Mouse (Mus musculus): Measurements from ENCODE around the gene Erg28. TPM values are rescaled to one million over a fixed set of nuclear protein-coding genes. Genes with fewer than 3 reads are reported as not detected.

Gene Erg28
- polyA plus RNA-seq, 1 experiment from 2014 or later, result 98.1 TPM

- 0 out of 2 replicates have a peak, but pooled peaks cover 2% of the 10 kb centered on the region for H3K36me3 ChIP-seq (ENCODE audit: control insufficient read depth, insufficient read depth, low read length)
- WGBS, result 88% methylated on average over 3 of the region's 3 CpGs
- no peaks in the 10 kb centered on the region for H3K9me3 ChIP-seq (ENCODE audit: control insufficient read depth, low read length)
- TF ChIP-seq CTCF (IDR thresholded peaks at IDR 0.05; ENCODE audit: low read depth), result no peak
- no peak for TF ChIP-seq EP300 (optimal IDR thresholded peaks at IDR 0.05)
- no peak overlapping the region for H3K4me3 ChIP-seq (ENCODE audit: low read depth, low read length)
- no peak overlapping the region for H3K9ac ChIP-seq (ENCODE audit: low read length)
- H3K4me1 ChIP-seq (replicated peaks; ENCODE audit: control insufficient read depth, insufficient read depth), result 0 out of 2 replicates have a peak, but pooled peaks cover 1% of the 10 kb centered on the region
- ATAC-seq (ENCODE audit: low FRiP score, low TSS enrichment) (no peak), DNase-seq (ENCODE audit: low spot score) (no peak)
- H3K27ac ChIP-seq (replicated peaks), result no peak overlapping the region
- no peaks in the 10 kb centered on the region for H3K27me3 ChIP-seq (ENCODE audit: control insufficient read depth, insufficient read depth, low read length)
- H3K4me2 ChIP-seq (replicated peaks; ENCODE audit: low read depth), result no peak overlapping the region
These were observed 4.5 kb upstream of the Erg28 start for GRCm38 (mm10) chr12:85828856-85829255.

- Histone ChIP-seq H3K4me3 (ENCODE audit: low read depth, low read length) (no peak overlapping the region), H3K9ac (ENCODE audit: low read length) (no peak overlapping the region), H3K27ac (replicated peaks) (no peak overlapping the region), H3K4me1 (replicated peaks; ENCODE audit: control insufficient read depth, insufficient read depth) (0 out of 2 replicates have a peak, but pooled peaks cover 6% of the 10 kb centered on the region), H3K36me3 (ENCODE audit: control insufficient read depth, insufficient read depth, low read length) (no peaks in the 10 kb centered on the region), H3K4me2 (replicated peaks; ENCODE audit: low read depth) (no peak overlapping the region), H3K9me3 (ENCODE audit: control insufficient read depth, low read length) (no peaks in the 10 kb centered on the region), H3K27me3 (ENCODE audit: control insufficient read depth, insufficient read depth, low read length) (no peaks in the 10 kb centered on the region)
- DNase-seq (ENCODE audit: low spot score) (no peak), ATAC-seq (ENCODE audit: low FRiP score, low TSS enrichment) (no peak)
- 51% methylated on average over 2 of the region's 2 CpGs for WGBS
- no peak for TF ChIP-seq EP300 (optimal IDR thresholded peaks at IDR 0.05)
- TF ChIP-seq CTCF (IDR thresholded peaks at IDR 0.05; ENCODE audit: low read depth), result no peak
These were observed 1.5 kb upstream of the Erg28 start for GRCm38 (mm10) chr12:85825822-85826221.

GRCm38 (mm10) chr12:85825361-85825760 lies 1.0 kb upstream of the Erg28 start:
- no peak for TF ChIP-seq CTCF (IDR thresholded peaks at IDR 0.05; ENCODE audit: low read depth)
- TF ChIP-seq EP300 (optimal IDR thresholded peaks at IDR 0.05), result no peak
- no peaks in the 10 kb centered on the region for H3K27me3 ChIP-seq (ENCODE audit: control insufficient read depth, insufficient read depth, low read length)
- peak overlapping the region; percentile 62 for H3K9ac ChIP-seq (ENCODE audit: low read length)
- H3K36me3 ChIP-seq (ENCODE audit: control insufficient read depth, insufficient read depth, low read length), result no peaks in the 10 kb centered on the region
- peak overlapping the region; percentile 72 for H3K4me3 ChIP-seq (ENCODE audit: low read depth, low read length)
- ATAC-seq (ENCODE audit: low FRiP score, low TSS enrichment), result no peak
- H3K27ac ChIP-seq (replicated peaks), result no peak overlapping the region; the same call in 1 of the 2 replicates
- H3K4me1 ChIP-seq (replicated peaks; ENCODE audit: control insufficient read depth, insufficient read depth), result 0 out of 2 replicates have a peak, but pooled peaks cover 6% of the 10 kb centered on the region
- WGBS, result 7% methylated on average over 8 of the region's 8 CpGs
- peak overlapping the region; percentile 73 for H3K4me2 ChIP-seq (replicated peaks; ENCODE audit: low read depth)
- H3K9me3 ChIP-seq (ENCODE audit: control insufficient read depth, low read length), result no peaks in the 10 kb centered on the region
- DNase-seq (ENCODE audit: low spot score), result no peak

- no peak overlapping the region for H3K27ac ChIP-seq (replicated peaks)
- peaks cover 7% of the 10 kb centered on the region; the same call in 1 of the 2 replicates for H3K36me3 ChIP-seq (ENCODE audit: control insufficient read depth, insufficient read depth, low read length)
- H3K4me1 ChIP-seq (replicated peaks; ENCODE audit: control insufficient read depth, insufficient read depth), result 0 out of 2 replicates have a peak, but pooled peaks cover 6% of the 10 kb centered on the region
- DNase-seq (ENCODE audit: low spot score) (peak; percentile 26), ATAC-seq (ENCODE audit: low FRiP score, low TSS enrichment) (no peak)
- TF ChIP-seq EP300 (optimal IDR thresholded peaks at IDR 0.05) (no peak), CTCF (IDR thresholded peaks at IDR 0.05; ENCODE audit: low read depth) (peak; percentile 50)
- H3K4me3 ChIP-seq (ENCODE audit: low read depth, low read length), result no peak overlapping the region
- H3K9ac ChIP-seq (ENCODE audit: low read length), result no peak overlapping the region
- WGBS, result 70% methylated on average over 9 of the region's 9 CpGs
- no peak overlapping the region for H3K4me2 ChIP-seq (replicated peaks; ENCODE audit: low read depth)
- no peaks in the 10 kb centered on the region for H3K9me3 ChIP-seq (ENCODE audit: control insufficient read depth, low read length)
- H3K27me3 ChIP-seq (ENCODE audit: control insufficient read depth, insufficient read depth, low read length), result no peaks in the 10 kb centered on the region
These were observed 2.3 kb downstream of the Erg28 start for GRCm38 (mm10) chr12:85822051-85822450.

GRCm38 (mm10) chr12:85813599-85813998 lies 10.8 kb downstream of the Erg28 start:
- Histone ChIP-seq H3K9ac (ENCODE audit: low read length) (no peak overlapping the region), H3K4me2 (replicated peaks; ENCODE audit: low read depth) (no peak overlapping the region), H3K9me3 (ENCODE audit: control insufficient read depth, low read length) (no peaks in the 10 kb centered on the region), H3K4me1 (replicated peaks; ENCODE audit: control insufficient read depth, insufficient read depth) (no peaks in the 10 kb centered on the region), H3K4me3 (ENCODE audit: low read depth, low read length) (no peak overlapping the region), H3K27me3 (ENCODE audit: control insufficient read depth, insufficient read depth, low read length) (no peaks in the 10 kb centered on the region), H3K27ac (replicated peaks) (no peak overlapping the region), H3K36me3 (ENCODE audit: control insufficient read depth, insufficient read depth, low read length) (peaks cover 15% of the 10 kb centered on the region)
- DNase-seq (ENCODE audit: low spot score) (peak; percentile 33), ATAC-seq (ENCODE audit: low FRiP score, low TSS enrichment) (peak; percentile 67)
- TF ChIP-seq EP300 (optimal IDR thresholded peaks at IDR 0.05) (no peak), CTCF (IDR thresholded peaks at IDR 0.05; ENCODE audit: low read depth) (no peak)
- WGBS, result 57% methylated on average over 2 of the region's 2 CpGs

- Histone ChIP-seq H3K9ac (ENCODE audit: low read length) (no peak overlapping the region), H3K4me1 (replicated peaks; ENCODE audit: control insufficient read depth, insufficient read depth) (no peaks in the 10 kb centered on the region), H3K4me3 (ENCODE audit: low read depth, low read length) (no peak overlapping the region), H3K4me2 (replicated peaks; ENCODE audit: low read depth) (no peak overlapping the region), H3K9me3 (ENCODE audit: control insufficient read depth, low read length) (no peaks in the 10 kb centered on the region), H3K27me3 (ENCODE audit: control insufficient read depth, insufficient read depth, low read length) (no peaks in the 10 kb centered on the region), H3K27ac (replicated peaks) (no peak overlapping the region), H3K36me3 (ENCODE audit: control insufficient read depth, insufficient read depth, low read length) (peaks cover 7% of the 10 kb centered on the region; the same call in 1 of the 2 replicates)
- TF ChIP-seq CTCF (IDR thresholded peaks at IDR 0.05; ENCODE audit: low read depth) (no peak), EP300 (optimal IDR thresholded peaks at IDR 0.05) (no peak)
- WGBS, result 98% methylated on average over 4 of the region's 4 CpGs
- no peak for DNase-seq (ENCODE audit: low spot score)
- no peak for ATAC-seq (ENCODE audit: low FRiP score, low TSS enrichment)
These were observed 12.7 kb downstream of the Erg28 start for GRCm38 (mm10) chr12:85811676-85812075.
